Mouse (Mus musculus) spleen, adult 10 weeks (tissue): ENCODE results near the gene Psmb3. TPM values are rescaled to one million over a fixed set of nuclear protein-coding genes. Genes with fewer than 3 reads are reported as not detected.

Source experiments
- polyA plus RNA-seq: library from polyadenylated mRNA; stranded (reverse); fragments of 350-450 nt; fragmentation: Illumina TruSeq; extraction: RNeasy Lipid Tissue Mini Kit (QIAGEN cat#74804); gene quantifications from one replicate; pipeline ENCODE4 v1.2.3, GENCODE M21; 2015; ENCODE audit warnings: low replicate concordance; ENCODE audit not compliant: insufficient read depth

Gene Psmb3
- polyA plus RNA-seq: 107 TPM

GRCm38 (mm10) chr11:97703039-97703826 is at the start of gene Psmb3:
Gene Psmb3 (plus strand): TSS chr11:97703399.

GRCm38 (mm10) chr11:97662893-97663527 is 40.2 kb upstream of the Psmb3 start, which contains the start of gene Mllt6:
Gene Mllt6 (plus strand): TSS chr11:97663414.

GRCm38 (mm10) chr11:97685613-97686321 is 17.4 kb upstream of the Psmb3 start, which contains the start of gene Cisd3:
Gene Cisd3 (plus strand): TSS chr11:97685826.

GRCm38 (mm10) chr11:97700003-97700745 is 3.0 kb upstream of the Psmb3 start, which contains the start of gene Pcgf2:
Gene Pcgf2 (minus strand): TSS chr11:97700497.

GRCm38 (mm10) chr11:97744063-97744717 is 41.0 kb downstream of the Psmb3 start, which contains the start of gene Pip4k2b:
Gene Pip4k2b (minus strand): TSS chr11:97744704.

Other genes with a start within 250 kb of the Psmb3 start
- gene 4933428G20Rik, start 203.1 kb upstream of the Psmb3 start, polyA plus RNA-seq: not detected
- gene Srcin1, start 127.2 kb upstream of the Psmb3 start, polyA plus RNA-seq: 0.03 TPM
- gene Epop, start 73.7 kb upstream of the Psmb3 start, polyA plus RNA-seq: 1.9 TPM
- 52.9 TPM for gene Mllt6, start 40.0 kb upstream of the Psmb3 start, polyA plus RNA-seq
- 24.5 TPM for gene Cisd3, start 17.6 kb upstream of the Psmb3 start, polyA plus RNA-seq
- gene Pcgf2, start 2.9 kb upstream of the Psmb3 start, polyA plus RNA-seq: 5.1 TPM
- 44.5 TPM for gene Pip4k2b, start 41.3 kb downstream of the Psmb3 start, polyA plus RNA-seq
- gene Cwc25, start 63.2 kb downstream of the Psmb3 start, polyA plus RNA-seq: 19.0 TPM
- gene 1700001P01Rik, start 72.5 kb downstream of the Psmb3 start, polyA plus RNA-seq: not detected
- 3,596 TPM for gene Rpl23, start 79.0 kb downstream of the Psmb3 start, polyA plus RNA-seq
- 75.7 TPM for gene Lasp1, start 95.6 kb downstream of the Psmb3 start, polyA plus RNA-seq
- gene B230217C12Rik, start 137.4 kb downstream of the Psmb3 start, polyA plus RNA-seq: 6.1 TPM
- gene Fbxo47, start 180.8 kb downstream of the Psmb3 start, polyA plus RNA-seq: 2.1 TPM